Mouse (Mus musculus): ENCODE measurements around the gene Cdk17. TPM values are rescaled to one million over a fixed set of nuclear protein-coding genes. Genes with fewer than 3 reads are reported as not detected.

Cdk17 gene
- polyA plus RNA-seq, 1 experiment, result 4.3 TPM

DNA sequence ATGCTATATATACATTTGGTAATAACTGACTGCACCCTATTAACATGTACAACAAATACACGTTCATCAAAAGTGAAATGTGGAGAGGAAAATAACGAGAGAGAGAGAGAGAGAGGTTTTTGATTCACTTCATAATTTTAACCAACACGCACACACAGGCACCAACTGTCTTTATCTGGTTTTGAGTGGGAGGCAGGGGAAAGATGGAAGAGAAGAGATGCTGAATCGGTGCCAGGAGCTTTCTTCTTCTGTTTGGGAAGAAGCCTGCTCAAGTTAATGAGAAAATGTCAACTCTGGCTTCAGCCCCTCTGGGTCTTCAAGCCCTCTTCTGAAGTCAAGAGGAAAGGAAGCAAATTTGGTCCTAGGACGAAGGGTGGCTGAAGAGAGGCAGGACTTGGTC lies 40.9 kb upstream of the Cdk17 start:
- Histone ChIP-seq H3K36me3 (ENCODE audit: control insufficient read depth, insufficient read depth, low read length) (no peaks in the 10 kb centered on the region), H3K27me3 (ENCODE audit: control insufficient read depth, insufficient read depth, low read length) (no peaks in the 10 kb centered on the region; the same call in 1 of the 2 replicates), H3K27ac (ENCODE audit: insufficient read depth, low read depth, low read length) (no peak overlapping the region), H3K4me3 (ENCODE audit: low read depth, low read length) (no peak overlapping the region), H3K4me1 (ENCODE audit: control insufficient read depth, insufficient read depth, insufficient read length, low read length) (no peaks in the 10 kb centered on the region)
- 86% methylated on average over 5 of the region's 5 CpGs for WGBS
- TF ChIP-seq POLR2A (IDR thresholded peaks at IDR 0.05; ENCODE audit: low read depth, low read length), result no peak
- TF ChIP-seq CTCF (IDR thresholded peaks at IDR 0.05; ENCODE audit: extremely low read depth, insufficient read length, insufficient replicate concordance, low read depth, low read length), result no peak

DNA sequence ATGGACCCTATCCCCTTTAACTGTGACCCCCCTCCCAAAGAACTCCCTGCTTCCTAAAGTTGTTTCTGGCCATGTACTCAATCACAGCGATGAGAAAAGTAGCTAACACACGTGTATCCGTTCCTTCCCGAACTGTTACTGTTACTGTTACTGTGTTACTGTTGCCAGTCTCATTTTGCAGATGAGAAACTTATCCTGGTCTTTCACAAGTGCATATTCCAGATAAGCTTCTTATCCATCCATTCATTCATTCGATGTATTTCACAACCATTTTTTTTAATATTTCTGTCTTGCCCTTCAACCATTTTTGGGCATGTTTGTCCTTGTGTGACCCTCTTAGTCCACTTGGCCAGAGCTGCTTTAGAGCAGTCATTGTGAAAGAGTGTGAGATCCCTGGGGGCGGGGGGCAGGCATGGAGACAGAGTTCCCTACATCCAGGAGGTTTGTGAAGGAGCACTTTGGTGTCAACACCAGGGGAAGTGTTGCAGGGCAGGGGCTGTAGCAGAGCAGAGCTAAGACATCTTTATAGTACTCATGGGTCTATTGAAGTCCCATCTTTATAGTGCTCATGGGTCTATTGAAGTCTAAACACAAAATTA lies 39.3 kb upstream of the Cdk17 start:
- H3K27ac ChIP-seq (ENCODE audit: insufficient read depth, low read depth, low read length), result no peak overlapping the region
- 90% methylated on average over 6 of the region's 6 CpGs for WGBS
- H3K4me1 ChIP-seq (ENCODE audit: control insufficient read depth, insufficient read depth, insufficient read length, low read length), result 0 out of 2 replicates have a peak, but pooled peaks cover 2% of the 10 kb centered on the region
- H3K36me3 ChIP-seq (ENCODE audit: control insufficient read depth, insufficient read depth, low read length), result no peaks in the 10 kb centered on the region
- TF ChIP-seq POLR2A (IDR thresholded peaks at IDR 0.05; ENCODE audit: low read depth, low read length), result no peak
- no peak for TF ChIP-seq CTCF (IDR thresholded peaks at IDR 0.05; ENCODE audit: extremely low read depth, insufficient read length, insufficient replicate concordance, low read depth, low read length)
- H3K4me3 ChIP-seq (ENCODE audit: low read depth, low read length), result no peak overlapping the region
- H3K27me3 ChIP-seq (ENCODE audit: control insufficient read depth, insufficient read depth, low read length), result no peaks in the 10 kb centered on the region; the same call in 1 of the 2 replicates

DNA sequence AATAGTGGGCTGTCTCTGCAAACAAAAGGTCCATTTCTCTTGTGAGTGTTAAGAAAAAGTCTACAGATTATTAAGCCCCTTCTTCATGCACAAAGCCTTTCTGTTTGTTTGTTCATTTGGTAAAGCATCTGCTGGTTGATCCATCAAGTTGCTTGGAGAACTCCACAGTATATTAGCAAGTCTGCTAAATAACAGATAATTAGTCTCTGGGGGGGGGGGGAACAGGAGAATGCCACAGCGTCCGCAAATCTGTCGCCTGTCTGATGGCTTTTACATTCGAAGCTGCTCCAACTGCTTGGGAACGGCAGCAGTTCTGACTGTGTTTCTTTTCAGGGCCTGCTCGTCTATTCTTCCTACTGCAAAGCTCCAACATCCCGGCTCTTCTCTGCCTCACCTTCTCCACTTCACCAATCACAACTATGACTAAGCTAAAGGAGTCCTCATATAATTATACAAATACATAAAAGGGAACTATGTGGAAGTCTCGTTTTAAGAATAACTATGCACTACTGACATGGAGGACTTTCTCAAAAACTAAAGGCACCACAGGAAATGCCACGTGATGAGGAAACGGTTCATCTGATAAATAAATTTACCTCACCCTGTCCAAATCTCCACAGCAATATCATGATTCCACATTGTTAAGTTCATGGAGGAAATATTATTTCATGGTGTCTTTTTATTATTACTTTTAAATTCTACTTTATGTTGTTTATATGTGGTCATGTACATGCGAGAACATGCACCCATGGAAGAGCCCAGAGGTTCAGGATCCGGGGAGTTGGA lies 38.1 kb upstream of the Cdk17 start:
- Histone ChIP-seq H3K4me3 (ENCODE audit: low read depth, low read length) (no peak overlapping the region), H3K27ac (ENCODE audit: insufficient read depth, low read depth, low read length) (no peak overlapping the region), H3K4me1 (ENCODE audit: control insufficient read depth, insufficient read depth, insufficient read length, low read length) (0 out of 2 replicates have a peak, but pooled peaks cover 2% of the 10 kb centered on the region), H3K27me3 (ENCODE audit: control insufficient read depth, insufficient read depth, low read length) (no peaks in the 10 kb centered on the region; the same call in 1 of the 2 replicates), H3K36me3 (ENCODE audit: control insufficient read depth, insufficient read depth, low read length) (no peaks in the 10 kb centered on the region)
- TF ChIP-seq CTCF (IDR thresholded peaks at IDR 0.05; ENCODE audit: extremely low read depth, insufficient read length, insufficient replicate concordance, low read depth, low read length) (no peak), POLR2A (IDR thresholded peaks at IDR 0.05; ENCODE audit: low read depth, low read length) (no peak)
- 69% methylated on average over 12 of the region's 12 CpGs for WGBS

DNA sequence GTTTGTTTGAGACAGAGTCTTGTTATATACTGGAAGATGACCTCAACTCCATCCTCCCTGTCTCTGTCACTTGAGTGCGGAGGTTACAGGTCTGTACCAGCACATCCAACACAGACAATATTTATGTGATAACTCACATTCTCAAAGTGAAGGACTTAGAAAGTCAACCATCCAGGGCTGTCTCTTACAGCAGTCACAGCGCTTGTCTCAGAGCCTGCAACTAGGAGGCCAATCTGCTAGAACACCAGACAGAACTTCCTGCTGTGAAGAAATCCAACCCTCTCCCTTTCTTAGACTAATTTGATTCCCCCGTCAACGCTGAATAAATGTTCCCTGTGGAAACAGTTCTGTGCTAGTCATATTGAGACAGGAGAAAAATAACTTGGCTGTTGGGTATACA lies 37.4 kb upstream of the Cdk17 start:
- TF ChIP-seq CTCF (IDR thresholded peaks at IDR 0.05; ENCODE audit: extremely low read depth, insufficient read length, insufficient replicate concordance, low read depth, low read length) (no peak), POLR2A (IDR thresholded peaks at IDR 0.05; ENCODE audit: low read depth, low read length) (no peak)
- no peaks in the 10 kb centered on the region for H3K36me3 ChIP-seq (ENCODE audit: control insufficient read depth, insufficient read depth, low read length)
- 0 out of 2 replicates have a peak, but pooled peaks cover 2% of the 10 kb centered on the region for H3K4me1 ChIP-seq (ENCODE audit: control insufficient read depth, insufficient read depth, insufficient read length, low read length)
- no peaks in the 10 kb centered on the region; the same call in 1 of the 2 replicates for H3K27me3 ChIP-seq (ENCODE audit: control insufficient read depth, insufficient read depth, low read length)
- 83% methylated on average over 4 of the region's 4 CpGs for WGBS
- H3K27ac ChIP-seq (ENCODE audit: insufficient read depth, low read depth, low read length), result no peak overlapping the region
- no peak overlapping the region for H3K4me3 ChIP-seq (ENCODE audit: low read depth, low read length)

DNA sequence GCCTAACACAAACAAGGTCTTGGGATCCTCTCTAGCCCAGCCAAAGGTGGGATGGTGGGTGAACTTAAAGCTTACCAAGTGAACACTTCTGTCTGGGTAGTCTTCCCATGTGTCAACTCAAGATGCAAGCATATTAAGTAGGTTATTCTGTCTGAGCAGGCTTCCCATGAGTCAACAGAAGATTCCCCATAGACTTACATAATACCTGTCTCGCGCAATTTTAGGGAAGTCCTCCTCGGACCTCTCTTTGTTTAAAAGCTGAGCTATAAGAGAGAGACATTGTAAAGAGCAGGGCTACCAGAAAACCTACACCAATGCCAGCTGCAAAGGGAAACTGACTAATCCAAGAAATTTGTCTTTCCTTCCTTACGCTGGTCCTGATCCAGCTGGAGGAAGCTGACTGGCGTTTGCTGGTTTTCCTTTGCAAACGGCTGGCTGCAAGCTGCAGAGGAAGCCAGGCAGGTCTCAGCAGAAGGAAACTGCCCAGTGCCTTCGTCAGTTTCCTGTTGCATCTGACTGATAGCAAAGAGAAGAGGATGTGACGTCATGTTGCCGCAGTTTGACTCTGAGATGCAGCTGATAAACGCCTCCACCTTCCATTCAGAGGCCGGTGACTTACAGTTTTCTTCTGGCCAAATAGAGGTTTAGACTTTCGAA lies 36.6 kb upstream of the Cdk17 start:
- H3K27ac ChIP-seq (ENCODE audit: insufficient read depth, low read depth, low read length), result peak overlapping the region; percentile 73
- H3K36me3 ChIP-seq (ENCODE audit: control insufficient read depth, insufficient read depth, low read length), result no peaks in the 10 kb centered on the region
- WGBS, result 52% methylated on average over 12 of the region's 12 CpGs
- no peaks in the 10 kb centered on the region; the same call in 1 of the 2 replicates for H3K27me3 ChIP-seq (ENCODE audit: control insufficient read depth, insufficient read depth, low read length)
- peak overlapping the region; percentile 31 for H3K4me3 ChIP-seq (ENCODE audit: low read depth, low read length)
- 0 out of 2 replicates have a peak, but pooled peaks cover 2% of the 10 kb centered on the region for H3K4me1 ChIP-seq (ENCODE audit: control insufficient read depth, insufficient read depth, insufficient read length, low read length)
- TF ChIP-seq CTCF (IDR thresholded peaks at IDR 0.05; ENCODE audit: extremely low read depth, insufficient read length, insufficient replicate concordance, low read depth, low read length), result no peak
- peak; percentile 32; the same call in 1 of the 2 replicates for TF ChIP-seq POLR2A (IDR thresholded peaks at IDR 0.05; ENCODE audit: low read depth, low read length)

DNA sequence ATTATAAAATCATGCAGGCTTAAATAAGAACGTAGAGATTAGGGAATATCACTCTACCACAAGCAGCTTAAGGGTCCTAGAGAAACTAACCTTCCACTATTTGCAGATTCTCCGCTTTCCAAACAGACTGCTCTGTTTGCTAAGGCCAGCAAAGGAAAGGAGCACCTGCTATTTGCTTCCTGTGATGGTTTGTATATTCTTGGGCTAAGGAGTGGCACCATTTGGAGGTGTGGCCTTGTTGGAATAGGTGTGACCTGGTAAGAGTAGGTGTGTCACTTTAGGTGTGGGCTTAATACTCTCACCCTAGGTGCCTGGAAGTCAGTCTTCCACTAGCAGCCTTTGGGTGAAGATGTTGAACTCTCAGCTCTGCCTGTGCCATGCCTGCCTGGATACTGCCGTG lies 34.6 kb upstream of the Cdk17 start:
- no peak for TF ChIP-seq CTCF (IDR thresholded peaks at IDR 0.05; ENCODE audit: extremely low read depth, insufficient read length, insufficient replicate concordance, low read depth, low read length)
- no peak for TF ChIP-seq POLR2A (IDR thresholded peaks at IDR 0.05; ENCODE audit: low read depth, low read length)
- Histone ChIP-seq H3K36me3 (ENCODE audit: control insufficient read depth, insufficient read depth, low read length) (no peaks in the 10 kb centered on the region), H3K27ac (ENCODE audit: insufficient read depth, low read depth, low read length) (no peak overlapping the region), H3K4me1 (ENCODE audit: control insufficient read depth, insufficient read depth, insufficient read length, low read length) (0 out of 2 replicates have a peak, but pooled peaks cover 2% of the 10 kb centered on the region), H3K27me3 (ENCODE audit: control insufficient read depth, insufficient read depth, low read length) (no peaks in the 10 kb centered on the region; the same call in 1 of the 2 replicates), H3K4me3 (ENCODE audit: low read depth, low read length) (no peak overlapping the region)
- WGBS, result 34% methylated on average over 3 of the region's 3 CpGs

All from small intestine, adult 2 months (tissue).